ENCODE assay signal across 7 mouse cellular contexts in the genomic region with DNA sequence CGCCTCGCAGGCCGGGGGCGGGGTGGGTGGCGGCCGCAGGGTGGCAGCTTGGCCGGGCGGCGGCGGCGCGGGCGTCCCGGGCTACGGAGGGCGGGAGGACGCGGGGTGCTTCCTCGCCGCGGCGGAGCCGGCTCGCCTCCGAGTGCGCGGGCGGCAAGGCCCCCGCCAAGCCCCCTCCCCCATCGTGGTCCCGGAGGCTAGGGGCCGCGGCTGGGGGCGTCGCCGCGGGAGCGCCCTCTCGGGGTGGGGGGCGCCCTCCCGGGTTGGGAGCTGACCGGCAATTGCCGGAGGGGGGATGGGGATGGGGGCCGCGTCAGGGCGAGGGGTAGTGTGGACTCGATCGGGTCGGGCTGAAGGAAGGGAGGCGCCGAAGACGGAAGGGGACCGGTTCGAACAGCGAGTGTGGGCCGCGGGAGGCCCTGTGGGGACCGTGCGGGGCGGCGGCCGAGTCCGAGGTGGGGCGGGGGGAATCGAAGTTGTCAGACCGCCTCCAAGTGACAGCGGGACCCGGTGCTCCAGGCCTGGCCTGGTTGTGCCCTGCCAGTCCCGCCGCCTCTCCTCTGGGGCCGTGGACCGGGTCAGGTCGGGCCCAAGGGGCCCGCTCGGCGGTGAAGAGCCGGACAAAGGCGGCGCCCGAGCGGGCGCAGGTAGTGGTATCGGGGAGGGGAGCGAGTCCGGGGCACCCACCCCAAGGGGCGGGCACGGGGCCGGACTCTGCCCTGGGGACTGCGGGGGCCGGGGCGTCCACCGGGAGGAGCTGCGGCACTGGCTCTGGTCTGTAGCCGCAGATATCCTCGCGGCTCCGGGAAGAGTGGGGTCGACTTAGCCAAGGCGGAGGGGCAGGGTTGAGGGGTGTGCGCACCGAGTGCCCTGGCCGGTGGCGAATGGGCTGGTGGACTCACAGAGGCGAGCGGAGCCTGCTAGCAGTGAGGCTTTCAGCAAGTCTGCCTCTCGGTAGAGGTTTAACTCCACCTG. TPM values are rescaled to one million over a fixed set of nuclear protein-coding genes. Genes with fewer than 3 reads are reported as not detected.
DNase-seq lines count a peak whose midpoint lies in the region; ATAC-seq and TF ChIP-seq lines count a peak whose summit lies in the region.

No protein-coding gene starts in this region.

- no peaks in the 10 kb centered on the region for H3K36me3 ChIP-seq in E14TG2a.4 (ENCODE audit: insufficient read depth, low read length)
- H3K36me3 ChIP-seq in embryonic facial prominence, embryonic 11.5 days (replicated peaks; ENCODE audit: control insufficient read depth, insufficient read depth, low read depth, low read length): no peaks in the 10 kb centered on the region
- no peaks in the 10 kb centered on the region for H3K36me3 ChIP-seq in heart, postnatal 0 days (replicated peaks; ENCODE audit: control insufficient read depth, insufficient read depth, low read length)

- no peak for TF ChIP-seq CTCF in E14TG2a.4 (conservative IDR thresholded peaks at IDR 0.05; ENCODE audit: low read length)
- peak; percentile 24; the same call in 1 of the 2 replicates for TF ChIP-seq CTCF in heart, postnatal 0 days (IDR thresholded peaks at IDR 0.05; ENCODE audit: low read depth)

- peaks cover 65% of the 10 kb centered on the region for H3K4me1 ChIP-seq in E14TG2a.4 (replicated peaks; ENCODE audit: low read depth, low read length)
- peaks cover 12% of the 10 kb centered on the region for H3K4me1 ChIP-seq in embryonic facial prominence, embryonic 11.5 days (ENCODE audit: control insufficient read depth, insufficient read depth, low read length)
- peaks cover 20% of the 10 kb centered on the region for H3K4me1 ChIP-seq in heart, postnatal 0 days (ENCODE audit: control insufficient read depth, insufficient read depth)

- under 1% methylated on average over 69 of the region's 106 CpGs for WGBS in embryonic facial prominence, embryonic 11.5 days
- under 1% methylated on average over 98 of the region's 106 CpGs for WGBS in heart, postnatal 0 days

- ATAC-seq in embryonic facial prominence, embryonic 11.5 days (replicated peaks; ENCODE audit: insufficient number of reproducible peaks, low FRiP score, low TSS enrichment, low read depth): 0 out of 2 replicates have a peak, but pooled peaks have one; percentile 31
- ATAC-seq in heart, postnatal 0 days (ENCODE audit: insufficient read depth, low read depth): peak; percentile 22
- 0 out of 2 replicates have a peak, but pooled peaks have one; percentile 1 for ATAC-seq in megakaryocyte progenitor cell, adult 5-6 weeks (replicated peaks; ENCODE audit: poor library complexity)

- no peak for TF ChIP-seq EP300 in heart, postnatal 0 days (IDR thresholded peaks at IDR 0.05; ENCODE audit: low read depth)

- peaks cover 83% of the 10 kb centered on the region for H3K27me3 ChIP-seq in E14TG2a.4 (ENCODE audit: insufficient read depth, low read length)
- peaks cover 36% of the 10 kb centered on the region for H3K27me3 ChIP-seq in embryonic facial prominence, embryonic 11.5 days (ENCODE audit: control insufficient read depth, insufficient read depth, low read length)
- H3K27me3 ChIP-seq in heart, postnatal 0 days (ENCODE audit: control insufficient read depth, insufficient read depth, low read length): peaks cover 34% of the 10 kb centered on the region

- peak overlapping the region; percentile 100 for H3K4me2 ChIP-seq in embryonic facial prominence, embryonic 11.5 days (ENCODE audit: low read depth, low read length)
- H3K4me2 ChIP-seq in heart, postnatal 0 days (ENCODE audit: low read depth, low read length): peak overlapping the region; percentile 100

- peak overlapping the region; percentile 87 for H3K4me3 ChIP-seq in E14TG2a.4 (replicated peaks; ENCODE audit: low read length)
- peak overlapping the region; percentile 88 for H3K4me3 ChIP-seq in embryonic facial prominence, embryonic 11.5 days (ENCODE audit: low read depth, low read length)
- H3K4me3 ChIP-seq in heart, postnatal 0 days (ENCODE audit: low read depth, low read length): peak overlapping the region; percentile 94

- peak overlapping the region; percentile 74 for H3K9ac ChIP-seq in embryonic facial prominence, embryonic 11.5 days (replicated peaks; ENCODE audit: low read length)
- peak overlapping the region; percentile 85 for H3K9ac ChIP-seq in heart, postnatal 0 days (replicated peaks; ENCODE audit: low read depth, low read length)

- no peak overlapping the region for H3K27ac ChIP-seq in embryonic facial prominence, embryonic 11.5 days (replicated peaks; ENCODE audit: low read depth, low read length)
- H3K27ac ChIP-seq in heart, postnatal 0 days (ENCODE audit: low read depth): peak overlapping the region; percentile 71; the same call in 1 of the 2 replicates

- no peaks in the 10 kb centered on the region for H3K9me3 ChIP-seq in E14TG2a.4 (ENCODE audit: low read length)
- H3K9me3 ChIP-seq in embryonic facial prominence, embryonic 11.5 days (replicated peaks; ENCODE audit: control insufficient read depth, low read length): no peaks in the 10 kb centered on the region
- H3K9me3 ChIP-seq in heart, postnatal 0 days (replicated peaks; ENCODE audit: control insufficient read depth, low read length): no peaks in the 10 kb centered on the region

- peak; percentile 52 for DNase-seq in adipocyte (ENCODE audit: low spot score)
- DNase-seq in embryonic facial prominence, embryonic 11.5 days (ENCODE audit: low spot score): peak; percentile 64
- peak; percentile 39 for DNase-seq in heart, postnatal 0 days (ENCODE audit: low spot score)
- DNase-seq in kidney, postnatal 25 days: peak; percentile 70 to 91
- DNase-seq in spleen, postnatal 36 days (ENCODE audit: low spot score in 2 of 2): peak; percentile 31 to 39

RNA-seq across cellular contexts. Expression of a gene that starts 2.2 kb away (rescaled TPM):
- 1.1 and 1.2 TPM in 2 replicates for polyA plus RNA-seq in embryonic facial prominence, embryonic 11.5 days (2014; fragmentation: Nextera tagmentation; extraction: Ambion mirVana)
- total RNA-seq in heart, postnatal 0 days (2014; rRNA removed; ENCODE audit: low replicate concordance): 9.4 and 11.7 TPM in 2 replicates
- polyA plus RNA-seq in heart, postnatal 0 days (2015; fragmentation: Nextera tagmentation; extraction: Ambion mirVana): 1.6 and 1.9 TPM in 2 replicates
- total RNA-seq in megakaryocyte progenitor cell, adult 5-6 weeks (2015): 6.0 and 6.5 TPM in 2 replicates
- 4.9 and 7.1 TPM in 2 replicates for total RNA-seq in megakaryocyte progenitor cell, adult 5-6 weeks (2017)

RNA-seq across cellular contexts. Expression of a gene that starts 24.0 kb away (rescaled TPM):
- polyA plus RNA-seq in embryonic facial prominence, embryonic 11.5 days (2014; fragmentation: Nextera tagmentation; extraction: Ambion mirVana): 31.8 and 32.0 TPM in 2 replicates
- total RNA-seq in heart, postnatal 0 days (2014; rRNA removed; ENCODE audit: low replicate concordance): 10.8 and 15.3 TPM in 2 replicates
- polyA plus RNA-seq in heart, postnatal 0 days (2015; fragmentation: Nextera tagmentation; extraction: Ambion mirVana): 12.8 and 14.3 TPM in 2 replicates
- total RNA-seq in megakaryocyte progenitor cell, adult 5-6 weeks (2015): 4.6 and 5.7 TPM in 2 replicates
- total RNA-seq in megakaryocyte progenitor cell, adult 5-6 weeks (2017): 1.5 and 4.7 TPM in 2 replicates

RNA-seq across cellular contexts. Expression of a gene that starts 40.6 kb away (rescaled TPM):
- polyA plus RNA-seq in embryonic facial prominence, embryonic 11.5 days (2014; fragmentation: Nextera tagmentation; extraction: Ambion mirVana): 53.7 and 62.2 TPM in 2 replicates
- 154 and 163 TPM in 2 replicates for total RNA-seq in heart, postnatal 0 days (2014; rRNA removed; ENCODE audit: low replicate concordance)
- 84.2 and 92.2 TPM in 2 replicates for polyA plus RNA-seq in heart, postnatal 0 days (2015; fragmentation: Nextera tagmentation; extraction: Ambion mirVana)
- 25.9 and 29.6 TPM in 2 replicates for total RNA-seq in megakaryocyte progenitor cell, adult 5-6 weeks (2015)
- 37.4 and 39.7 TPM in 2 replicates for total RNA-seq in megakaryocyte progenitor cell, adult 5-6 weeks (2017)
